Mouse (Mus musculus) small intestine, adult 2 months (tissue): ENCODE data around the gene Gtf2ird1. TPM values are rescaled to one million over a fixed set of nuclear protein-coding genes. Genes with fewer than 3 reads are reported as not detected.
"Not testable (repeated sequence)": the region's sequence is repeated elsewhere in the genome, so short reads cannot be mapped to it uniquely, and the experiment has no call there.

Source experiments
- H3K27ac ChIP-seq: fragments of 200-500 bp; 2 replicates; pipeline ENCODE4 v1.5.1; 2012; ENCODE audit warnings: low read depth, low read length, control low read depth, inconsistent platforms; ENCODE audit not compliant: insufficient read depth
- H3K27me3 ChIP-seq: fragments of 200-500 bp; 2 replicates; pipeline ENCODE4 v1.6.1; 2012; ENCODE audit warnings: mild to moderate bottlenecking, moderate library complexity, low read length, inconsistent platforms; ENCODE audit not compliant: control insufficient read depth, insufficient read depth
- H3K36me3 ChIP-seq: fragments of 200-500 bp; 2 replicates; pipeline ENCODE4 v1.6.1; 2012; ENCODE audit warnings: mild to moderate bottlenecking, low read length, control low read depth, inconsistent platforms; ENCODE audit not compliant: control insufficient read depth, insufficient read depth
- H3K4me1 ChIP-seq: fragments of 200-500 bp; 2 replicates; pipeline ENCODE4 v1.6.1; 2012; ENCODE audit warnings: low read length, inconsistent platforms, mixed read lengths; ENCODE audit not compliant: control insufficient read depth, insufficient read depth, insufficient read length
- H3K4me3 ChIP-seq: fragments of 200-500 bp; 2 replicates; pipeline ENCODE4 v1.5.1; 2012; ENCODE audit warnings: low read depth, mild to moderate bottlenecking, control low read depth, inconsistent platforms, low read length, moderate library complexity
- CTCF ChIP-seq: fragments of 200-500 bp; IDR thresholded peaks from 2 replicates; pipeline ENCODE4 v1.5.1; 2012; ENCODE audit warnings: low read depth, mild to moderate bottlenecking, control low read depth, inconsistent platforms, low read length, moderate library complexity, mixed read lengths; ENCODE audit not compliant: insufficient replicate concordance, insufficient read length; ENCODE audit errors: extremely low read depth
- POLR2A ChIP-seq: fragments of 200-500 bp; IDR thresholded peaks from 2 replicates; pipeline ENCODE4 v1.6.1; 2012; ENCODE audit warnings: low read depth, mild to moderate bottlenecking, control low read depth, inconsistent platforms, low read length, moderate library complexity
- WGBS: fragments of 180-500 bp; shearing (Covaris S2); methylation state at CpG from one replicate; pipeline ENCODE4 v1.1.7; 2018; 5-methylcytosine and 5-hydroxymethylcytosine counted together
- polyA plus RNA-seq: library from polyadenylated mRNA; depleted of rRNA; stranded (reverse); fragments of >200 nt; gene quantifications from 2 replicates; pipeline ENCODE4 v1.2.3, GENCODE M21; 2012

Gtf2ird1 gene
- polyA plus RNA-seq, 1 experiment, result 40.4 TPM

- H3K27me3 ChIP-seq, result no peaks in the 10 kb centered on the region
- H3K4me1 ChIP-seq, result peaks cover 4% of the 10 kb centered on the region; the same call in 1 of the 2 replicates
- TF ChIP-seq CTCF, result no peak
- TF ChIP-seq POLR2A, result no peak
- no peak overlapping the region for H3K27ac ChIP-seq
- 34% methylated on average over 10 of the region's 10 CpGs for WGBS
- H3K4me3 ChIP-seq, result no peak overlapping the region
- H3K36me3 ChIP-seq, result peaks cover 36% of the 10 kb centered on the region
These were observed 31.5 kb upstream of the Gtf2ird1 start for GRCm38 (mm10) chr5:134488042-134488441.

GRCm38 (mm10) chr5:134485900-134486665 lies 29.6 kb upstream of the Gtf2ird1 start:
- no peaks in the 10 kb centered on the region for H3K4me1 ChIP-seq
- no peak overlapping the region for H3K4me3 ChIP-seq
- no peak overlapping the region for H3K27ac ChIP-seq
- TF ChIP-seq CTCF (peak; percentile 91), POLR2A (no peak)
- no peaks in the 10 kb centered on the region for H3K27me3 ChIP-seq
- H3K36me3 ChIP-seq, result peaks cover 22% of the 10 kb centered on the region
- 63% methylated on average over 13 of the region's 13 CpGs for WGBS

- WGBS, result 74% methylated on average over 7 of the region's 7 CpGs
- no peaks in the 10 kb centered on the region for H3K4me1 ChIP-seq
- no peak overlapping the region for H3K4me3 ChIP-seq
- peaks cover 14% of the 10 kb centered on the region for H3K36me3 ChIP-seq
- TF ChIP-seq CTCF, result no peak
- no peak for TF ChIP-seq POLR2A
- H3K27me3 ChIP-seq, result no peaks in the 10 kb centered on the region
- H3K27ac ChIP-seq, result no peak overlapping the region
These were observed 28.7 kb upstream of the Gtf2ird1 start for GRCm38 (mm10) chr5:134485183-134485730.

- H3K4me3 ChIP-seq, result no peak overlapping the region
- TF ChIP-seq CTCF, result no peak
- no peak for TF ChIP-seq POLR2A
- no peaks in the 10 kb centered on the region for H3K4me1 ChIP-seq
- WGBS, result 79% methylated on average over 1 of the region's 1 CpGs
- H3K27me3 ChIP-seq, result no peaks in the 10 kb centered on the region
- H3K27ac ChIP-seq, result no peak overlapping the region
- H3K36me3 ChIP-seq, result no peaks in the 10 kb centered on the region
These were observed 26.8 kb upstream of the Gtf2ird1 start for GRCm38 (mm10) chr5:134483291-134483690.

- Histone ChIP-seq H3K27me3 (no peaks in the 10 kb centered on the region), H3K27ac (no peak overlapping the region), H3K36me3 (no peaks in the 10 kb centered on the region), H3K4me1 (no peaks in the 10 kb centered on the region), H3K4me3 (no peak overlapping the region)
- 78% methylated on average over 11 of the region's 11 CpGs for WGBS
- TF ChIP-seq POLR2A (no peak), CTCF (no peak)
These were observed 25.8 kb upstream of the Gtf2ird1 start for GRCm38 (mm10) chr5:134482331-134482730.

GRCm38 (mm10) chr5:134478886-134479285 lies 22.4 kb upstream of the Gtf2ird1 start:
- H3K27ac ChIP-seq, H3K4me3 ChIP-seq, H3K4me1 ChIP-seq, H3K36me3 ChIP-seq, H3K27me3 ChIP-seq: not testable (repeated sequence)

GRCm38 (mm10) chr5:134475686-134476085 lies 19.2 kb upstream of the Gtf2ird1 start:
- H3K27me3 ChIP-seq, H3K4me1 ChIP-seq, H3K36me3 ChIP-seq, H3K27ac ChIP-seq, H3K4me3 ChIP-seq: not testable (repeated sequence)
- WGBS, result 97% methylated on average over 7 of the region's 7 CpGs
